Mouse (Mus musculus) heart, adult 2 months (tissue): Measurements from ENCODE around the gene Nt5c3b.

Source experiments
- CTCF ChIP-seq: fragments of 200-600 bp; IDR thresholded peaks from 2 replicates; pipeline ENCODE4 v1.8.1; 2022; ENCODE audit warnings: antibody characterized with exemption, mild to moderate bottlenecking, moderate library complexity
- EP300 ChIP-seq: fragments of 200-500 bp; IDR thresholded peaks from 2 replicates; pipeline ENCODE4 v1.6.1; 2011; ENCODE audit warnings: low read depth, low read length, control low read depth; ENCODE audit not compliant: insufficient read depth
- POLR2A ChIP-seq: fragments of 200-500 bp; IDR thresholded peaks from 2 replicates; pipeline ENCODE4 v1.6.1; 2011; ENCODE audit warnings: mild to moderate bottlenecking, low read depth, low read length, control low read depth; ENCODE audit not compliant: insufficient read depth

GRCm38 (mm10) chr11:100399727-100400538, 41.7 kb downstream of the Nt5c3b start:
- TF ChIP-seq POLR2A (no peak), CTCF (no peak), EP300 (no peak)
